Mouse (Mus musculus): ENCODE measurements at regions not wholly inside any gene's neighbourhood (a gene's known extent, or its start where the extent isn't known, plus 50 kb on each side); places are given as distances from the start of the nearest gene placed in this dataset.

DNA sequence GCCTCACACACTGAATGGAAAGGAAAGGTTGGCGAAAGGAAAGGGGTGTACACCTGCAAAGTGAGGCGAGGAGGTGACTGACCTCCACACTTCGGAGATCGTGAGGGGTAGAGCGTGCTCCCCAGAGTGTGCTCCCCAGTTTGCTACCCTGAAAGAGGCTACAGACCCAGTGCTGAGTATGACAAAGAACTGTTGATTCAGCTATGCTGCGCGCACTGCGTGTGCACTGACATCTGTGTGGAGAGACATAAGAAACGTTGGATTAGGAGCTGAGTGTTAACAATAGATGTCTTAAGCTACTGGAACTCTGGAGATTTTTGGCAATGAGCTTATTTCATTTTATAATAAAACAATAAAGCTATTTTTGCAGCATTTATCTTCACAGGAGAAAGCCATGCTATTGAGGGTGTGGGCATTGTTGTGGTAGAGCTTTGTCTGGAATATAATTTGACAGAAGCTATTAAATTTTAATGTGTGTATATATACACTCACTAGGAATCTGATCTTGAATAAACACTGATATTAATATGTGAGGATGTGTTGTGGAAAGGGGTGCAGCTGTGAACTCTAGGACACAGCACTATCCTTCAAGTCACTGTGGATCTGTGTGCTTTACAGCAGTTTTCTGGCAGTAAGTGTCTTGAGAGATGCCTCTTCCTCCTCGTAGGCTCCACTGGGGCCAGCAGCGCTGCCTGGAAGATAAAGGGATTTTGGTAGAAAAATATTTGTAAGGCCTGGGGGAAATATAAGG, 271.2 kb upstream of the Zfp637 start:
- no peak for DNase-seq (ENCODE audit: low read depth, low spot score)

DNA sequence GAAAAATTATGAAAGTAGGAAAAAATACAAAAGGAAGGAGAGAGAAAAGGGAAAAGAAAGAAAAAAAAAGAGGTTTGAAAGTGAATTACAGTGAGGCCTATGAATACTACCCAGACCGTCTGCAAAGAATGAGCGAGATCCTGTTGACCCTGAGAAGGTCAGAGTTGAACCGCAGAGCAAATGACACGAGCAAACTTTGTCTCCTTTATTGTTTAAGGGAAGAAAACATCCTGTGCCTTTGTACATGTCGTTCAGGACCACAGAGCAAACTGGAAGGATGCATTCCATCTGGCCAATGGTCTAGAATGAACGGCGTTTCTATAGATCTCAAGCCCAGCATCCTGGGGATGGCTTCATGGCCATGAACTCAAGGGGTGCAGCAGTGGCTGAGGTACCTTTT, 270.6 kb upstream of the Zfp637 start:
- no peak for DNase-seq (ENCODE audit: low read depth, low spot score)

DNA sequence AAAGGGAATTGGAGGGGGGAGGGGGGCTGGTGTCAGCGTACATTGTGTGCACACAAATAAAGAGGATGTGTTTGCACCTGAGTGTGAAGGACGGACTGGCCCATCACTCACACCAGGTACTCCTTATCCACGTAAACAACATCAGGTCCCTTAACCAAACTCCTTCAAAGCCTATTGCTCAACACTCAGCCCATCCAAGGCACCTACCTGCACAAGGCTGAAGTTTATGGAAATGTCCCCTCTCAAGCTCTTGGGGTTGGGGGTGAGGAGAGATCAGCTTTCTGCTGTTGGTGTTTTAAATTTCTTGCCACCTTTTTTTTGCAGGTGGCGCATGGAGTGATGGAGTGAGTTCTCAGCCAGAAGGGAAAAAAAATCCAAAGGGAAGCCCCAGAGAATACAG, 270.2 kb upstream of the Zfp637 start:
- DNase-seq (ENCODE audit: low read depth, low spot score): no peak

DNA sequence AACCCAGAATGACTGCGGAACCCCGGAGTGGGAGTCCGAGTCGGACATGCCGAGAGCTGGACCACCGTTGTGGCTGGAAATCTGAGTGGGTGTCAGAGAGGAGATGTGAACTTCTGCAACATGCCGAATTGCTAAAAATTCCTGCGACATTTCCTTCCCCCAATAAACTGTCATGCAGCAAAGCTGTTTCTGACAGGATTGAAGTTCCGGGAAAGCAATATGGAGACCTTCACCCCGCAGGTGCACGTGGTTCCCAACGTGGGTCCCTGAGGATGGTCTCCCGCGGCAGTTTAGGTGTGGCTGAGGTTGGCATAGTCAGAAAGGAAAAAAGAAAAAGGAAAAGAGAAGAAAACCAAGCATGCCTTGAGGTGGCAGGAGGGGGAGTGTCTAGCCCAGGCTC, 269.0 kb upstream of the Zfp637 start:
- DNase-seq (ENCODE audit: low read depth, low spot score): no peak

DNA sequence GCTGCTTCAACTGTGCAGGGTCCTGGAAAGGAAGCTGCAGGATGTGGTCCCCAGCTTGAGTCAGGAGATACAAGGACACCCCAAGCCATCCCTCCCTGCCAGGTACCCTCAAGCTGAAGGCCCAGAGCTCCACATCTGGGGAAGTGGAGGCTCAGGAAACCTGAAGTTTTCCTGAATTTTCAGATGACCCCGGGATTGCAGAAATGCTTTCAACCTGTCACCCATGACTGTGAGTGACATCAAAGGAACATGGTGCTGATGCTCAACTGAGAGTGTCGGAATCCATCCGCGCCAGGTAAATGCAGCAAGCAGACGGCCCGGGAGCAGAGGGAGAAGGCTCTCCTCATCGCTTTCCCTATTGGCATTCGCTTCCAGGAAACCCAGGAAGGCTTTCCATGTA, 267.6 kb upstream of the Zfp637 start:
- DNase-seq (ENCODE audit: low read depth, low spot score): no peak

DNA sequence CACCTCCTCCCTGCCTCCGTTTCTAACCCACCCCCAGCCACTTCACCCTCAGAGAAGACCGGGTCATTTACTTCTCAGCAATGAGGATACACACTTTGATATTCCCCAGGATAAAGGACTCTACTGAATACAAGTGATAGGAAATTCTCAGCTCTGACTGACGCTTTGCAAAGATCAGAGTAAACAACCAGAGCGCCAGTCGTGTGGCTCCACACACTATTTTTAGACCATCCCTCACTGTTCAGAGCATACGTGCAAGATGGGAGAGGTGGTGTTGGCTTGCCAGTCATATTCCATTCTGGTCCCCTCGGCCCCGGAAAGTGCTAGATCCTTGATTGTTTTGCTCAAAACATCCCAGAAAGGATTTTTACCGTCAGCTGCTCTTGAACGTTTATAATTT, 266.8 kb upstream of the Zfp637 start:
- no peak for DNase-seq (ENCODE audit: low read depth, low spot score)

DNA sequence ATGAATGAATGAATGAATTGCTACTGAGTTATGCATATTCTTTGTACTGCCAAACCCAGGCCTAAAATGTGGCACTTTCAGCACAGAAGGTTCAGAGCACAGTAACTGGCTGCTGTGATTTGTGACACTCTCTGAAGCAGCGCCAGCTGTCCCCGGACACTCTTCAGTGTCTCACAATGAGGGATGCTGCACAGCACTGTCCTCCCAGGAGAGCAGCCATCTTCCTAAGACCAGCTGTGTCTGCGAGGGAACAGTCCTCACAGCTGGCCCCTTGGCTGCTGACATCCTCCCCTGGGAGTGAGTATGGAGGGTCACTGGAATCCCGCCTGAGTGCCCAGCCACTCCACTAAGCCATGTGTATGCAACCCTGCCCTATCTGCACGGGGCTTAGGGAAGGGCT, 265.9 kb upstream of the Zfp637 start:
- no peak for DNase-seq (ENCODE audit: low read depth, low spot score)

DNA sequence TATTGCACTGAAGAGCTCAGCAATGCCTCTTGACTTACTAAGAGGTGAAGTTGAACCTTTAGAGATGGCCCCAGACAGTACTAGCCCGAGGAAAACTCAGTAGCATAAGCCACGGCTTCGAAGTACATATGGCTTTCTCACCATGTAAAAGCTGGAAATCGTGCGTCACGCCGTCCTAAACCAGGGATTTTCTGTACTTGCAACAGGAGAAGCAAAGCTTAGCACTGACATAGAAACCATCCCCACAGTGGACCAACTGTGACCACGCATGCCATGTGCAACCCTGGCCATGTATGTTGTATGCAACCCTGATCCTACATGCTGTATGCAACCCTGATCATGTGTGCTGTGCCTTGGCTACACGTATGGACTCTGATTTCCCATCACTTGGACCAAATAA, 265.0 kb upstream of the Zfp637 start:
- no peak for DNase-seq (ENCODE audit: low read depth, low spot score)

DNA sequence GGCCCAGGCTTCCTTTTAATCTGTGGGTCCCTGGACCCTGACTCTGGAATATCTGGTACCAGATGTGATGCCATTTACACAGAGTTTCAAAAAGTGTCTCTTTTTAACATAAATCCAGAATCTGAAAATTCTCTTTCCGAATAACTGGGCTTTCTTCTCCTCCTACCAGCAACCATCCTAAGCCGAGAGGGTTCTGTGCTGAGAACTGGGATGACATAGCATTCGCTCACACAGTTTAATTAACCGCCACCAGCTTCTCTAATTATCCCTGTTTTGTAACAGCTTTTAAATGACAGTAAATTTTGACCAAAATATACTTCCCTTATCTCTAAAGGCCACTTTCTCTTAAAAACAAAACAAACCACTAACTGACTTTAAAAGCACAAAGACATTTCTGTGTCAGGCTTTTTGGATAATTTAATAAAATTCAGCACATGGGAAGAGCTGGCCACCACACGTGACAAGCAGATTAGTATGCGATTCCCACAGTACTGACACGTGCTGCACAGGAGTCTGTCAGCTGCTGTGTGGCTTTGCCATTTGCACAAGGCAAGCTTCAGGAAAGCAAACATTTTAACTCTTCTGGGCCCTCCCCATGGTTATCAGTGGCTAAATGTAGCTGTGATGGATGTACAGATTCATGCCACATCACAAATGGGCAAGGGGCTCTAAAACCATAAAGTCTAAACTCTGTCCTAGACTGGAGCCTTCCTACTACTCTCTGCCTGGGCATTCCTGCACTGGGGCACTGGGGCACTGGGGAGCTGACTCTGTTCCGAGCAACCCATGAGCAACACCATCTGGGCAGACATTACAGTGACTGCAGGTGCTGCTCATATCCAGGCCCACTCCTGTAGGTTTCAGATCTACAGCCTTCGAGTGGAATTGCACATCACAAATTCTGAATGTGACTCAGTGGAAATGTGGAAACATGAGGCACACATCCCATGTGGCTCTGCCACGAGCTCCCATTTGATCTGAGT, 263.1 kb upstream of the Zfp637 start:
- DNase-seq (ENCODE audit: low read depth, low spot score): no peak

DNA sequence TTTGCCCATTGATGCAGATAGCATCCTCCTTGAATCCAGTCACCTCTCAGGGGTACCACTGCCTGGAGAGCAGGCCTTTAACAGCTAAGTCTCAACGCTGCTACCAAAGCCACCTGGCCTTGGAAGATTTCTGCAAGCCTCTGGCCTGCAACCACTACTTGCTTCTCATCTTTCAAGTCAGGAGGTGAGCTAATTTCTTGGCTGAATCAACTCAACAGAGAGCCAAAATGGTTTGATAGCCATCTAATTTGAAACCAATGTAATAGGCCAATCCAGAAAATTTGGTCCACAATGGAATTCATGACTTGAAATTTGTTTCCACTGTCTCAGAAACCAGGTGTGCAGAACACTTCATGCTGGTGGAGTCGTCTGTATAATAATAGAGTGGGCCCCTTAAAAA, 260.0 kb upstream of the Zfp637 start:
- no peak for DNase-seq (ENCODE audit: low read depth, low spot score)

DNA sequence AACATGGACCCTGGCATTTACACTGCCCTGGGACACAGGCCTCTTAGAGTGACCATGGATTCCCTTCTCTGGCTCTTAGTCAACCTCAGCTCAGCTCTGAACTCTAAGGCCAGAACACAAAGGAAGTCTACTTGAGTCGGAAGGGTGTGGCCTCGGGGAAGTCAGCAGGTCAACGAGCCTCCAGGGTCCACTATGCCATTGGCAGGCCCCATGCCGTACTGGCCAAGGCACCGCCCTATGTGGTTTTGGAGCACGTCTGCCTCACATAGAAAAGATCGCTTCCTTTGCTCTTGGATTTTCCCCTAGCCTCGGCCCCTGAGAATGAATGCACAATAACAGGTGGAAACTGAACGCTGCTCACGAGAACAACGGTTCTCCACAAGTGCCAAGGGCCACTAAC, 257.9 kb upstream of the Zfp637 start:
- DNase-seq (ENCODE audit: low read depth, low spot score): no peak

DNA sequence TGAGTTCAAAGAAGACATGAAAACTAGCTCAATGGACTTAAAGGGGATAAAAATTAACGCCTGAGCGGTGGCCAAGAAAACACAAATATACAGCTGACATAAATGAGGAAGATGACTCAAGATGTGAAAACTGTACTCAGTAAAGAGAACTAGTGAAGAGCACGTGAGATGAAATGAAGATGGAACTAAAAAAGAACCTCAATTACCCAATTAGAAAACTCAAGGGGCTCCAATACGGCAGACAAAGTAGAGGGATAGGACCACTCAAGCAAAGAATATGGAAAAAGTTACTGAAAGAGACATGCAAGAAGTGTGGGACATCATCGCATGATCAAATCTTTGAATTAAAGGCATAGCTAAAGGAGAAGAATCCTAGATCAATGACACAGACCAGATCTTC, 256.4 kb upstream of the Zfp637 start:
- no peak for DNase-seq (ENCODE audit: low read depth, low spot score)

DNA sequence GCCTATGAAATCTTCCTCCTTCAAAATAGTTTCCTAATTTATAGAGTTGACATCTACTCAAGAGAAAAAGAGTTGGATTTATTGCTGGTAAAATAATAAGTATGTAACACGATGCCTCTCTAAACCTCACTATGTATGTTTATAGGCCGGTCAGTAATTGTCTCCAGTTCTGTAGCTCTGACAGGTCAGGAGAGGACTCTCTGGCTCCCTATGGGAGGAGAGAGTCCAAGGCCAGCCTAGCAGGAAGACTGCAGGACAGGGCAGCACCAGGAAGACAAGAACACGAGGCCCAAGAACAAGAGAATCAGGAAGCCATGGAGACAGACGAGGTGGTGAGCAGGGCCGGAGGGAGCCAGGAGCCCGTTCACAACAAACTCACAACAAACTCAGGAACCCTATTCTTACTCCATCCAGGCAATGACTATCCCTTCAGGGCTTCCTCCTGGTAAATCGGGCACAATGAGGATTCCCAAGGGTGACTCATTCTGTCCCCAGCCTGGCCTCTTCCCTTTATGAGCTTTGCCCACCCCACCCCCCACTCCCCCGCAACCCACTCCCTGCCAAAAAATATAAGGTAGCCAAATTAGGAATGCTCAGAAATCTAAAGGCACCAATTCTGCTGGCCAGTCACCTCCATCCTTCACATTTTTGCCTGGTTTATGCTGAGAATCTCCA, 244.7 kb upstream of the Zfp637 start:
- no peak for DNase-seq (ENCODE audit: low read depth, low spot score)

DNA sequence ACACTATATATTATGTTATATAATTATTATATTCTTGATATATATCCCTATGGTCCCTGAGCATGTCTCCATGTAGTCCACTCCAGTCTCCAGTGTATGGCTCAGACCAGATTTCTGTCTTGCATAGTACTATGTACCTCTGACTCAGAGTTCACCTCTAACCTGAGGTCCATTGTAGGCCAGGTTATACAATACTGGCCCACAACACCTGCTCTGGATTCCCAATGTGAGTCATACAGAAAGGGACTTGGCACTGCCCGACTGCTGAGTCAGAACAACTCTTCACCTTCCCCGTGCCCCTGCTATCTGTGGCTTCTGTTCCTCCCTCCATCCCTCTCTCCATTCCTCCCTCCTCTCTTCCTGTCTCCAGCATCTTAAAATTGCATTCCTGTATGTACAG, 236.1 kb upstream of the Zfp637 start:
- DNase-seq (ENCODE audit: low read depth, low spot score): no peak

DNA sequence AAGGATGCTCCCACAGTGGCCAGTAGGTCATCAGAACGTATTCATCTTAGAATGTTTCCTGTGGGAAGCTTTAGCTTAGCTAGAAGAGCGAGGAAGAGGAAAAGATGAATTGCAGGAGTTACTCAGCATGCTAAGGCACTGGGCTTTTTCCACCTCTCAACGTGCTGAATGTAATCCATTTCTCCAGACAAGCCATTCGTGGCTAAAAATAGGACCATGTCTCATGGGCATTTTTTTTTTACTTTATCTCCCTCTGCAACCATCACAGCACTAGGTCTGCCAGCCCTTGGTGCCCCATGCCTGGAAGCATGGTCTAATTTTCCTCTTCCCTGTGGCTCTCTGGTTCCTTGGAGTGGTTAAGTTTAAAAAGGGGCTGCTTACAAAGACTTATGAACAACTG, 235.3 kb upstream of the Zfp637 start:
- DNase-seq (ENCODE audit: low read depth, low spot score): no peak

DNA sequence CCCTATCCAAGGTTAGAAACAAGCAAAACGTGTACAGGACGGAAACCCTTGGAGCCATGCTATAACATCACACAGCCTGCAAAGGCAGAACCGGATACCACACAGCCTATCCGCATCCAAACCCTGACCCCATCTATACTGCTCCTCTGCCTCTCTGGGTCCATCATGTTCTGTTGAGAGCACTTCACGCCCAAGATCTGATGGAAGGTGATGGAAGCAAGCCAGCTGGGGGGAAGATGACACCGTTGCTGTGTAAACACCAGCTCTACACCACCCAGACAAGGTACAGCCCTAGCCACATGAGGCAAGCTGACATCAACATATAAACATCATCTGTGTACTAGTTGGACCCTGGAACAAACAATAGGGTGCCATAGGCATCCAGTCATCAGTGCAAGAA, 234.8 kb upstream of the Zfp637 start:
- no peak for DNase-seq (ENCODE audit: low read depth, low spot score)

DNA sequence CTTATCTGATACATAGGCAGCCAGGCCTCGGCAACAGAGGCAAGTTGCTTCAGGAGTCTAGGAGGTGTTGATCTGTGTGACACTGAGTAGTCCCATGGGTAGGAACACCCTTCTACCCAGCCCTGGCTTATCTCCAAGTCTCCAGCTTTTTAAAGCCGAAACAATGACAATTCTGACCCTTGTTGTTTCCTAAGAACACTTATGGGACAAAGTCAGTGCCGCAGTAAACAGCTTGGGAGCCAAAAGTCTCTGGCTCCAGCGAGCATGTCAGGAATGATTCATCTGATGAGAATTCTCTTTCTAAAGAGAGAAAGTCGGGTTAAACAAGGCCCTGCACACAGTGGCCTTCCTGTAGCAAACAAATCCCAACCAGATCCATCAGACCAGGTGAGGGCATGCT, 234.0 kb upstream of the Zfp637 start:
- no peak for DNase-seq (ENCODE audit: low read depth, low spot score)

DNA sequence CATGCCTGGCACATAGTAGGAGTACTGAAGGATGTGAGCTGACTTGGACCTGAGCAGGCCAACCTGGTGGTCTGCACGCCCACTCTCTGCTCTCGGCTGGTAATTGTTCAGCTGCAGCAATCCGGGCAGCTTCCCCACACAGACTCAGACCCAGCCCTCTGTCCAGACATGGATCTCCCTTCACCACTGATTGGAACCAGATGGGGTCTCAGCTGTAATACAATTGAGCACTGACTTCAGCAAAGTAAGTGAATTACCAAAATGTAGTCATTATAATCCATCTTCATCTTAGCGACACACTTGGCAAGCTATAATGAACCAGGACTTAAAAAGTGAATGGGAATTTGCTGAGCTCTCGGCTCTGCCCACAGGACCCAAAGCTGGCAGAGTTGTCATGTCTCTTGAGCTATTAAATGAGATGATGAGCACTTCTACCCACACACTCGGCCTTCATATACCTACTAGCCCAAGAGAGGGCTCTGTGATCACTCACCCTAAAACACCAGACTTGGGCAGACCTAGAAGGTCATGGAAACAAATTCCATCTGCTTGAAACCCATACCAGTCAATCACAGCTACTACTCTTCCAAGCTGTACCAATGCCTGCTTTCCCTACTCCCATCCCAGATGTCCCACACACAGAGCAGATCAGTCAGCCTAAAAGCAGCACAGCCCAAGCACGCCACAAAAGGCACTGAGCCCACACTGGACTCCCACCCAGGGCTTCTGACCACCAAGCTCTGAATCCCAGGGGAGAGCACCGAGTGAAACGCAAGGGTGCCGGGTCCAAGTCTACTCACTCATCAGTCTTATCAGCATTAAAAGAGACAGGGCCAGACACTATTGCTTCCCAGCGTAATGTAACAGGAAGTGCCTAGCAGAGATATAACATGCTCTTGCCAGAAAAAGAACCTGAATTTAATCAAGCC, 231.2 kb upstream of the Zfp637 start:
- no peak for DNase-seq (ENCODE audit: low read depth, low spot score)

DNA sequence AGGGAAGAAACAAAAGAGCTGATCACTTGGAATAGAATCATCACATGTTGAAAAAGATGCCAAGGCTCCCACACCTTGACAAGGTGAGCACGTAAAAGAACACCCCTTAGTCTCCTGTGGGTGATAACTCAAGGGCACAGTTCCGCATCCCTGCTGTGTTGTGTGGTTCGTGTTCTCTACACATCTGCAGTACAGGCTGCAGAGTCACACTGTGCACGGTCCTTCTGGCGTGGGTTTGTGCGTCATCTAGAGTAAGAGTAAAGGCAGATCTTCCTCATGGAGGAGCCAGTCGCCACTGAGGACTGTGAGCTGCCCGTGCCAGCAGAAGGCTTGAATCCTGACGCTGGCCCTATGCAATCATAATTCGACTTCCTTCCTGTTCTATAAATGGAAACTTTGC, 229.7 kb upstream of the Zfp637 start:
- no peak for DNase-seq (ENCODE audit: low read depth, low spot score)

DNA sequence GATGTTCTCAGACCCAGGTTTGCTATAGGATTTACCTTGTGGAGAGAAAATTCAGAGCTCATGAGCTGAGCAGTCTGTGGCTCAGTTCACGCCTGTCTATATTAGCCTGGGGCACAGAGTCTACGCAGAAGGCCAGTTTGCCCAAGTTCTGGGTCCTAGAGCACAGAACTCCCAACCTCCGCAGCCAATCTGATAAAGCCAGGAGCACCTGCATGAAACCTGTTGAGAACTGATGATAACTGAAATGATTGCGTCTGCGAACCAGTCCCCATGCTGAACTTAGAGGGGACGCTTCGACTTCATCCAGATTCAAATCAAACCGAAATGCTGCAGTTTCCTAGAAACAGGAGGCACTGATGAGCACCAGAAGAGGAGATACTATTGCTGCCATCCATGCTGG, 229.0 kb upstream of the Zfp637 start:
- DNase-seq (ENCODE audit: low read depth, low spot score): no peak

DNA sequence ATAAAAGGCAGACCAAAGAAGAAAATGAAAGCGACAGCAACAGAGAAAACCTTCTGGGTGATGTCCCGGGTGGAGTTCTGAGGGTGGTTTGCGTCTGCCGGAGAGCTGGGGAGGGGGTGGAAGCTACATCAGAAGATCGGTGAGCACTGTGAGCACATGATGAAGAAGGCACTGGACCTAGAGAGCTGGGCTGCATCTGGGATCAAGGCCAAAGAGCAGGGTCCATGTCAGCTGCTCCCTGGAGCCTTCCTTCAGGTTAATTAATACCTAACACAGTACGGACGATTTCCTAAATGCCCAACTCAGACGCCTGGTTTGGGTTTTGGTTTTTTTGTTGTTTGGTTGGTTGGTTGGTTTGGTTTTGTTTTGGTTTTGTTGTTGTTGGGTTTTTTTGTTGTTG, 228.6 kb upstream of the Zfp637 start:
- no peak for DNase-seq (ENCODE audit: low read depth, low spot score)
